Mouse (Mus musculus): ENCODE measurements around the gene Sec1. TPM values are rescaled to one million over a fixed set of nuclear protein-coding genes. Genes with fewer than 3 reads are reported as not detected.

Sec1 gene
- total RNA-seq (2021): under 1 TPM in 1 of 2 experiments, not detected in 1; 0.25 TPM
- long read RNA-seq, experiment 1: 0 reads
- long read RNA-seq, experiment 2: 0 reads

- Histone ChIP-seq H3K4me3 (no peak within 1 kb of the TSS), H3K27ac (no peak within 1 kb of the TSS)
- peak; percentile 25 for DNase-seq
- intact Hi-C loops (cut with DNase I): no loop called here
- no peak for TF ChIP-seq CTCF (IDR thresholded peaks at IDR 0.05)
Observed at GRCm38 (mm10) chr7:45693921-45694591, at the start of gene Sec1. Gene Sec1, minus strand, starts transcription at chr7:45694402.

GRCm38 (mm10) chr7:45742338-45742737 is 48.1 kb upstream of the Sec1 start:
- Histone ChIP-seq H3K27ac (no peak overlapping the region), H3K4me3 (no peak overlapping the region)
- DNase-seq: no peak
- intact Hi-C loops (cut with DNase I): loop anchor here (5.0 kb wide), 1 partner anchor 270 kb away; no protein-coding TSS in a partner anchor
- no peak for TF ChIP-seq CTCF (IDR thresholded peaks at IDR 0.05)

GRCm38 (mm10) chr7:45741777-45742176 is 47.6 kb upstream of the Sec1 start:
- intact Hi-C loops (cut with DNase I): loop anchor here (5.0 kb wide), 1 partner anchor 271 kb away; no protein-coding TSS in a partner anchor

GRCm38 (mm10) chr7:45741308-45741707 is 47.1 kb upstream of the Sec1 start:
- Histone ChIP-seq H3K27ac (no peak overlapping the region), H3K4me3 (no peak overlapping the region)
- no peak for DNase-seq
- TF ChIP-seq CTCF (IDR thresholded peaks at IDR 0.05): no peak
- intact Hi-C loops (cut with DNase I): loop anchor here (5.0 kb wide), 1 partner anchor 271 kb away; no protein-coding TSS in a partner anchor

More at GRCm38 (mm10) chr7:45741777-45742176, 47.6 kb upstream of the Sec1 start:
- no peak for TF ChIP-seq CTCF (IDR thresholded peaks at IDR 0.05)
- no peak for DNase-seq
- Histone ChIP-seq H3K4me3 (no peak overlapping the region), H3K27ac (no peak overlapping the region)

- intact Hi-C loops (cut with DNase I): loop anchor here (1.0 to 5.0 kb wide), 3 partner anchors 61 to 272 kb away; no protein-coding TSS in a partner anchor
- DNase-seq: no peak
Observed at GRCm38 (mm10) chr7:45739820-45740219, 45.6 kb upstream of the Sec1 start.

GRCm38 (mm10) chr7:45739162-45739763 is 45.1 kb upstream of the Sec1 start:
- DNase-seq: peak; percentile 82
- intact Hi-C loops (cut with DNase I): loop anchor here (1.0 to 5.0 kb wide), 2 partner anchors 62 to 198 kb away; no protein-coding TSS in a partner anchor
- Histone ChIP-seq H3K4me3 (peak overlapping the region; percentile 19; the same call in 1 of the 2 replicates), H3K27ac (no peak overlapping the region)
- TF ChIP-seq CTCF (IDR thresholded peaks at IDR 0.05): peak; percentile 84

More at GRCm38 (mm10) chr7:45739820-45740219, 45.6 kb upstream of the Sec1 start:
- no peak overlapping the region for H3K27ac ChIP-seq
- TF ChIP-seq CTCF (IDR thresholded peaks at IDR 0.05): no peak
- peak overlapping the region; percentile 19; the same call in 1 of the 2 replicates for H3K4me3 ChIP-seq

- no peak for TF ChIP-seq CTCF (IDR thresholded peaks at IDR 0.05)
- Histone ChIP-seq H3K27ac (no peak overlapping the region), H3K4me3 (no peak overlapping the region)
- intact Hi-C loops (cut with DNase I): no loop called here
- no peak for DNase-seq
Observed at GRCm38 (mm10) chr7:45733477-45733876, 39.3 kb upstream of the Sec1 start.

GRCm38 (mm10) chr7:45730727-45731431 is 36.7 kb upstream of the Sec1 start:
- H3K4me3 ChIP-seq: no peak overlapping the region
- H3K27ac ChIP-seq: no peak overlapping the region
- intact Hi-C loops (cut with DNase I): no loop called here
- TF ChIP-seq CTCF (IDR thresholded peaks at IDR 0.05): peak; percentile 14; the same call in 1 of the 2 replicates
- DNase-seq: peak; percentile 38

- H3K4me3 ChIP-seq: no peak overlapping the region
- no peak for TF ChIP-seq CTCF (IDR thresholded peaks at IDR 0.05)
- no peak for DNase-seq
- no peak overlapping the region for H3K27ac ChIP-seq
- intact Hi-C loops (cut with DNase I): no loop called here
Observed at GRCm38 (mm10) chr7:45727625-45728024, 33.4 kb upstream of the Sec1 start.

- intact Hi-C loops (cut with DNase I): no loop called here
- H3K27ac ChIP-seq: no peak overlapping the region
- DNase-seq: no peak
- no peak for TF ChIP-seq CTCF (IDR thresholded peaks at IDR 0.05)
- H3K4me3 ChIP-seq: no peak overlapping the region
Observed at GRCm38 (mm10) chr7:45726419-45726818, 32.2 kb upstream of the Sec1 start.

- no peak for DNase-seq
- intact Hi-C loops (cut with DNase I): no loop called here
- no peak for TF ChIP-seq CTCF (IDR thresholded peaks at IDR 0.05)
- Histone ChIP-seq H3K4me3 (no peak within 1 kb of the TSS), H3K27ac (no peak within 1 kb of the TSS)
Observed at GRCm38 (mm10) chr7:45725713-45726112, 31.5 kb upstream of the Sec1 start, which contains the start of gene Spaca4. Gene Spaca4, minus strand, starts transcription at chr7:45725813.

GRCm38 (mm10) chr7:45725151-45725550 is 30.9 kb upstream of the Sec1 start:
- TF ChIP-seq CTCF (IDR thresholded peaks at IDR 0.05): no peak
- Histone ChIP-seq H3K4me3 (no peak overlapping the region), H3K27ac (no peak overlapping the region)
- intact Hi-C loops (cut with DNase I): no loop called here
- no peak for DNase-seq

Measured in gastrocnemius, adult 2 months (tissue).